Mouse (Mus musculus) midbrain, embryonic 12.5 days (tissue): Measurements from ENCODE around the gene Exoc3l4. TPM values are rescaled to one million over a fixed set of nuclear protein-coding genes. Genes with fewer than 3 reads are reported as not detected.

Source experiments
- ATAC-seq: fragments of 200-750 bp; cut with Nextera tagmentation; 2 replicates; pipeline ENCODE4 v1.8.0; 2017; ENCODE audit warnings: low read depth, moderate TSS enrichment, moderate library complexity; ENCODE audit not compliant: low FRiP score
- H3K27ac ChIP-seq: fragments of 300-500 bp; sonication (generic); replicated peaks from 2 replicates; pipeline ENCODE4 v1.5.1; 2016; ENCODE audit warnings: mild to moderate bottlenecking
- H3K27me3 ChIP-seq: fragments of 300-500 bp; sonication (generic); 2 replicates; pipeline ENCODE4 v1.6.1; 2016; ENCODE audit warnings: mild to moderate bottlenecking
- H3K36me3 ChIP-seq: fragments of 300-500 bp; sonication (generic); 2 replicates; pipeline ENCODE4 v1.6.1; 2016
- H3K4me1 ChIP-seq: fragments of 300-500 bp; sonication (generic); 2 replicates; pipeline ENCODE4 v1.6.1; 2016
- H3K4me2 ChIP-seq: fragments of 300-500 bp; sonication (generic); replicated peaks from 2 replicates; pipeline ENCODE4 v1.6.1; 2016; ENCODE audit warnings: mild to moderate bottlenecking, moderate library complexity
- H3K4me3 ChIP-seq: fragments of 300-500 bp; sonication (generic); 2 replicates; pipeline ENCODE4 v1.5.1; 2016; ENCODE audit warnings: mild to moderate bottlenecking
- H3K9ac ChIP-seq: fragments of 300-500 bp; sonication (generic); replicated peaks from 2 replicates; pipeline ENCODE4 v1.6.1; 2016; ENCODE audit warnings: mild to moderate bottlenecking, moderate library complexity
- H3K9me3 ChIP-seq: fragments of 300-500 bp; sonication (generic); 2 replicates; pipeline ENCODE4 v1.6.1; 2016; ENCODE audit warnings: mild to moderate bottlenecking
- WGBS: fragments of 180-500 bp; shearing (Covaris S2); methylation state at CpG from one replicate; pipeline ENCODE4 v1.1.7; 2016; 5-methylcytosine and 5-hydroxymethylcytosine counted together
- polyA plus RNA-seq: library from polyadenylated mRNA; unstranded; fragments of >200 nt; fragmentation: Nextera tagmentation; extraction: Ambion mirVana; gene quantifications from 2 replicates; pipeline ENCODE4 v1.2.1, GENCODE M21; 2016

Gene Exoc3l4
- 2.7 and 4.1 TPM in 2 replicates for polyA plus RNA-seq

- Histone ChIP-seq H3K27ac (0 out of 2 replicates have a peak within 1 kb of the TSS, but pooled peaks have one; percentile 10), H3K9me3 (no peaks in the 10 kb centered on the region), H3K4me3 (peak within 1 kb of the TSS; percentile 20), H3K4me2 (peak within 1 kb of the TSS; percentile 53), H3K4me1 (peaks cover 18% of the 10 kb centered on the region), H3K9ac (peak within 1 kb of the TSS; percentile 28; the same call in 1 of the 2 replicates), H3K27me3 (peaks cover 60% of the 10 kb centered on the region), H3K36me3 (no peaks in the 10 kb centered on the region)
- peak; percentile 65 for ATAC-seq
- WGBS: 3% methylated on average over 17 of the region's 17 CpGs
These were observed at the start of gene Exoc3l4 for GRCm38 (mm10) chr12:111416921-111417779. Exoc3l4 (plus strand) TSS chr12:111417017.

GRCm38 (mm10) chr12:111367065-111367464 lies 49.8 kb upstream of the Exoc3l4 start:
- no peak for ATAC-seq
- Histone ChIP-seq H3K36me3 (no peaks in the 10 kb centered on the region), H3K9me3 (no peaks in the 10 kb centered on the region), H3K4me3 (no peak overlapping the region), H3K4me2 (no peak overlapping the region), H3K9ac (no peak overlapping the region), H3K27ac (no peak overlapping the region), H3K4me1 (peaks cover 27% of the 10 kb centered on the region), H3K27me3 (no peaks in the 10 kb centered on the region)
- 87% methylated on average over 7 of the region's 7 CpGs for WGBS

- Histone ChIP-seq H3K9me3 (no peaks in the 10 kb centered on the region), H3K36me3 (no peaks in the 10 kb centered on the region), H3K4me1 (peaks cover 29% of the 10 kb centered on the region), H3K27ac (0 out of 2 replicates have a peak overlapping the region, but pooled peaks have one; percentile 7), H3K4me3 (no peak overlapping the region), H3K27me3 (no peaks in the 10 kb centered on the region), H3K9ac (no peak overlapping the region), H3K4me2 (no peak overlapping the region)
- 44% methylated on average over 4 of the region's 4 CpGs for WGBS
- no peak for ATAC-seq
These were observed 46.6 kb upstream of the Exoc3l4 start for GRCm38 (mm10) chr12:111370249-111370648.

GRCm38 (mm10) chr12:111371905-111372304 lies 44.9 kb upstream of the Exoc3l4 start:
- 86% methylated on average over 7 of the region's 7 CpGs for WGBS
- no peak overlapping the region for H3K4me3 ChIP-seq
- no peaks in the 10 kb centered on the region for H3K27me3 ChIP-seq
- no peak overlapping the region for H3K4me2 ChIP-seq
- ATAC-seq: no peak
- H3K9ac ChIP-seq: no peak overlapping the region
- H3K4me1 ChIP-seq: peaks cover 44% of the 10 kb centered on the region
- no peak overlapping the region for H3K27ac ChIP-seq
- no peaks in the 10 kb centered on the region for H3K36me3 ChIP-seq
- H3K9me3 ChIP-seq: no peaks in the 10 kb centered on the region

- WGBS: 87% methylated on average over 6 of the region's 6 CpGs
- no peak for ATAC-seq
These were observed 43.4 kb upstream of the Exoc3l4 start for GRCm38 (mm10) chr12:111373411-111373810.

GRCm38 (mm10) chr12:111374727-111375126 lies 42.1 kb upstream of the Exoc3l4 start:
- Histone ChIP-seq H3K27ac (no peak overlapping the region), H3K4me1 (peaks cover 38% of the 10 kb centered on the region), H3K4me2 (peak overlapping the region; percentile 87), H3K36me3 (no peaks in the 10 kb centered on the region), H3K9ac (no peak overlapping the region), H3K27me3 (peaks cover 5% of the 10 kb centered on the region), H3K4me3 (no peak overlapping the region), H3K9me3 (no peaks in the 10 kb centered on the region)
- WGBS: 85% methylated on average over 10 of the region's 10 CpGs
- no peak for ATAC-seq

More at GRCm38 (mm10) chr12:111373411-111373810, 43.4 kb upstream of the Exoc3l4 start:
- Histone ChIP-seq H3K4me2 (no peak overlapping the region), H3K36me3 (no peaks in the 10 kb centered on the region), H3K27ac (no peak overlapping the region), H3K9ac (no peak overlapping the region), H3K27me3 (no peaks in the 10 kb centered on the region), H3K4me3 (no peak overlapping the region), H3K9me3 (no peaks in the 10 kb centered on the region), H3K4me1 (peaks cover 41% of the 10 kb centered on the region)

GRCm38 (mm10) chr12:111375559-111375958 lies 41.3 kb upstream of the Exoc3l4 start:
- WGBS: 78% methylated on average over 12 of the region's 12 CpGs
- Histone ChIP-seq H3K4me1 (peaks cover 30% of the 10 kb centered on the region), H3K27me3 (peaks cover 5% of the 10 kb centered on the region), H3K4me2 (peak overlapping the region; percentile 87), H3K27ac (no peak overlapping the region), H3K9ac (peak overlapping the region; percentile 95), H3K36me3 (no peaks in the 10 kb centered on the region), H3K9me3 (no peaks in the 10 kb centered on the region), H3K4me3 (peak overlapping the region; percentile 98)
- no peak for ATAC-seq

GRCm38 (mm10) chr12:111376053-111376452 lies 40.8 kb upstream of the Exoc3l4 start:
- H3K9me3 ChIP-seq: no peaks in the 10 kb centered on the region
- peaks cover 29% of the 10 kb centered on the region for H3K4me1 ChIP-seq
- peak overlapping the region; percentile 98 for H3K4me3 ChIP-seq
- no peak for ATAC-seq
- peak overlapping the region; percentile 87 for H3K4me2 ChIP-seq
- no peak overlapping the region for H3K27ac ChIP-seq
- peak overlapping the region; percentile 95 for H3K9ac ChIP-seq
- H3K36me3 ChIP-seq: no peaks in the 10 kb centered on the region
- H3K27me3 ChIP-seq: peaks cover 8% of the 10 kb centered on the region
- 48% methylated on average over 6 of the region's 6 CpGs for WGBS

GRCm38 (mm10) chr12:111376826-111377331 lies 39.9 kb upstream of the Exoc3l4 start:
- Histone ChIP-seq H3K4me1 (peaks cover 29% of the 10 kb centered on the region), H3K4me3 (peak overlapping the region; percentile 98), H3K9me3 (no peaks in the 10 kb centered on the region), H3K27me3 (peaks cover 9% of the 10 kb centered on the region), H3K9ac (peak overlapping the region; percentile 95), H3K4me2 (peak overlapping the region; percentile 87), H3K36me3 (no peaks in the 10 kb centered on the region), H3K27ac (peak overlapping the region; percentile 91)
- under 1% methylated on average over 49 of the region's 49 CpGs for WGBS
- peak; percentile 42 for ATAC-seq

GRCm38 (mm10) chr12:111377376-111377973 lies 39.3 kb upstream of the Exoc3l4 start, which contains the start of gene Cdc42bpb:
Cdc42bpb (minus strand) TSS chr12:111377718.
- under 1% methylated on average over 42 of the region's 94 CpGs for WGBS
- Histone ChIP-seq H3K4me2 (peak within 1 kb of the TSS; percentile 87), H3K9ac (peak within 1 kb of the TSS; percentile 95), H3K9me3 (no peaks in the 10 kb centered on the region), H3K27ac (peak within 1 kb of the TSS; percentile 91), H3K27me3 (peaks cover 10% of the 10 kb centered on the region), H3K4me1 (peaks cover 29% of the 10 kb centered on the region), H3K4me3 (peak within 1 kb of the TSS; percentile 98), H3K36me3 (no peaks in the 10 kb centered on the region)
- ATAC-seq: peak; percentile 95

GRCm38 (mm10) chr12:111377986-111378490 lies 38.8 kb upstream of the Exoc3l4 start:
- WGBS: under 1% methylated on average over 32 of the region's 32 CpGs
- H3K4me1 ChIP-seq: peaks cover 29% of the 10 kb centered on the region
- H3K27ac ChIP-seq: peak overlapping the region; percentile 91
- H3K27me3 ChIP-seq: peaks cover 15% of the 10 kb centered on the region
- peak overlapping the region; percentile 95 for H3K9ac ChIP-seq
- no peaks in the 10 kb centered on the region for H3K36me3 ChIP-seq
- H3K4me2 ChIP-seq: peak overlapping the region; percentile 87
- H3K4me3 ChIP-seq: peak overlapping the region; percentile 98
- H3K9me3 ChIP-seq: no peaks in the 10 kb centered on the region
- peak; percentile 83 for ATAC-seq
